Mouse (Mus musculus): ENCODE results near the gene Strn4. TPM values are rescaled to one million over a fixed set of nuclear protein-coding genes. Genes with fewer than 3 reads are reported as not detected.

The Strn4 gene
- polyA plus RNA-seq (2015; fragmentation: Nextera tagmentation; extraction: Ambion mirVana): 185 and 193 TPM in 2 replicates

DNA sequence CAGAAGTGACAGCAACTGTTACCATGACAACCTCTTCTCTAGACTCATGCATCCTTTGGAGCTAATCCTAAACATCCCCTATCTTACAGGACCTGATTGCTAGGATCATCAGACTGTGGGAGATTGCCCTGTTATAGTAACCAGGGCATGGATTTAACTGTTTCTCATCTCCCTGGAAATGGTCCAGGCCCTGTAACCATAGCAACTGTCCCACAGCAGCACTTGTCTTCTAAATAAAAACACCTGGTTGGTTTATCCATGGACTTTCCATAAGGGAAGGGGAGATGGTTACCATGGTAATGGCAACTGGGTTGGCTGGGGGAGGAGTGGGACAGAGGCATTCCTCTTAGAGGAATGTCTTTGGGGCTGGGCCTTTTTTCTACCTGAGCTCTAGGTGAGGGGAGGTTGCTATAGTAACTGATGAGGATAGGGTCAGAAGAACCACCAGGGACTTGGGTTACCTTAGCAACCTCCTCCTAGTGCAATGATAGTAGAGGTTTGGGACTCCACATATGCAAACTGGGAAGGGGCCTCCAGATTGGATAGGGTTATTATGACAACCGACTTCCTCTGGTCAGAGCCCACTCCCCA is at the start of gene Strn4:
Gene Strn4, plus strand, starts transcription at position 539 of the 591 bp plus-strand sequence.
- Histone ChIP-seq H3K36me3 (no peaks in the 10 kb centered on the region), H3K4me2 (replicated peaks) (peak within 1 kb of the TSS; percentile 83), H3K27ac (replicated peaks) (peak within 1 kb of the TSS; percentile 97), H3K4me3 (peak within 1 kb of the TSS; percentile 76), H3K27me3 (0 out of 2 replicates have a peak, but pooled peaks cover 10% of the 10 kb centered on the region), H3K9ac (replicated peaks) (peak within 1 kb of the TSS; percentile 95), H3K9me3 (no peaks in the 10 kb centered on the region), H3K4me1 (peaks cover 61% of the 10 kb centered on the region)
- ATAC-seq (replicated peaks): peak; percentile 68
- WGBS: 0% methylated on average over 1 of the region's 1 CpGs

DNA sequence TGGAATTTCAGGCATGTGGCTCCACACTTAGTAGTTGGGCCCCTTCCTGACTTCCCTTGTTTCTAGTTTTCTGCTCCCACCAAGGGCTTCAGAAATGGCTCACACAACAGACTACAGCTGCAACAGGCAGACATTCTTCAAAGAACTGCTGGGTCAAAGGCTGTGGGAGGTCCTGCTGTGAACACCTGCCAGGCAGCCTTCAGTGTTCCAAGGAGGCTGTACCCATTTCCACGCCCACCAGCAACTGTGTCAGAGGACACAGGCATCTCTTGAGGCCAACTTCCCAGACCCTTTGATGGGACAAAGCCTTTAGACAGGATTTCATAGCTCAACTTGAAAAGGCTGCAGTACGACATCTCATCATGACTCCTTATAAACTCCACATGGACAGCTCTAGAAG is 49.2 kb upstream of the Strn4 start:
- 25% methylated on average over 2 of the region's 2 CpGs for WGBS
- no peak overlapping the region for H3K27ac ChIP-seq (replicated peaks)

DNA sequence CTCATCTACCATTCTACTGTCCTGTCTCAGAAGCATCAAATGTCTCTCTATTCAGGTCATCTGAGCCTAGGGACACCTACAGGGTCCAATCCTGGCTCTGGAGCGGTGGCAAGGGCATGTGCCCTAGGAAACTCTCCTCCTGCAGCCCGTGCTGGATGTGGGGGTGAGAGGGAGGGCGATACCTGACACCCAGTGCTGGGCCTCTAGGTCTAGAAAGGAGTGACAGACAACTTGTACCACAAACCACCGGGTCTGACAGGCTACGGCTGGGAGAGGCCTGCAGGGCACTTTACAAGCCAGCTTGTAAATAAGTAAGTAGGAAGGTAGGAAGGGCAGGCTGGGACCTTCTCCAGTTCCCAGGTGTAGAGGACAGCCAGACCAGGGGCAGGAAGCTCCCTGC is 39.8 kb upstream of the Strn4 start:
- 70% methylated on average over 5 of the region's 5 CpGs for WGBS

More for the DNA sequence above, 49.2 kb upstream of the Strn4 start:
- H3K4me1 ChIP-seq: no peaks in the 10 kb centered on the region
- no peak overlapping the region for H3K4me2 ChIP-seq (replicated peaks)
- H3K27me3 ChIP-seq: no peaks in the 10 kb centered on the region
- H3K36me3 ChIP-seq: no peaks in the 10 kb centered on the region
- H3K9me3 ChIP-seq: no peaks in the 10 kb centered on the region
- no peak for ATAC-seq (replicated peaks)
- H3K4me3 ChIP-seq: no peak overlapping the region
- no peak overlapping the region for H3K9ac ChIP-seq (replicated peaks)

DNA sequence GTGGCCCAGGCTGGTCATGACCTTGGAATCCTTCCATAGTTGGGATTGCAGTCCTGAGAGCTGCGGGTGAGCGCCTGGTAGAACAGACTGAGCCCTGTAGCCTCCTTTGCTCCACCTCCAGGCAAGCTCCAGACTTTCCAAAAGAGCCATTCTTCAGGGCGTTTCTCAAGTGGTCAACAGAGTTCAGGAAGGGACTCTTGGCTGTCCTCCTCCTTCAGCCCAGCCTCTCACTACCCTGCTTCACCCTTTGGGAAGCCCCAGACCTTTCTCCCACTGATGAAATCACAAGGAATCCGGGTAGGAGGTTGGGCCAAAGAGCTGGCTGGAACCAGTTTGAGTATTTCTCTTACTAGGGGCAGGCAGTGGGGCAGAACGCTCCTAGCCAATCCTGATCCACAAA is 35.6 kb upstream of the Strn4 start:
- no peak overlapping the region for H3K9ac ChIP-seq (replicated peaks)
- no peak overlapping the region for H3K27ac ChIP-seq (replicated peaks)
- H3K9me3 ChIP-seq: no peaks in the 10 kb centered on the region
- H3K4me2 ChIP-seq (replicated peaks): no peak overlapping the region
- 64% methylated on average over 5 of the region's 5 CpGs for WGBS
- H3K27me3 ChIP-seq: no peaks in the 10 kb centered on the region
- H3K4me3 ChIP-seq: no peak overlapping the region
- no peak for ATAC-seq (replicated peaks)
- peaks cover 34% of the 10 kb centered on the region for H3K4me1 ChIP-seq
- H3K36me3 ChIP-seq: no peaks in the 10 kb centered on the region

More for the DNA sequence above, 39.8 kb upstream of the Strn4 start:
- Histone ChIP-seq H3K4me3 (no peak overlapping the region), H3K9ac (replicated peaks) (no peak overlapping the region), H3K4me1 (peaks cover 3% of the 10 kb centered on the region; the same call in 1 of the 2 replicates), H3K4me2 (replicated peaks) (no peak overlapping the region), H3K36me3 (no peaks in the 10 kb centered on the region), H3K27me3 (no peaks in the 10 kb centered on the region), H3K9me3 (no peaks in the 10 kb centered on the region), H3K27ac (replicated peaks) (no peak overlapping the region)
- ATAC-seq (replicated peaks): no peak

DNA sequence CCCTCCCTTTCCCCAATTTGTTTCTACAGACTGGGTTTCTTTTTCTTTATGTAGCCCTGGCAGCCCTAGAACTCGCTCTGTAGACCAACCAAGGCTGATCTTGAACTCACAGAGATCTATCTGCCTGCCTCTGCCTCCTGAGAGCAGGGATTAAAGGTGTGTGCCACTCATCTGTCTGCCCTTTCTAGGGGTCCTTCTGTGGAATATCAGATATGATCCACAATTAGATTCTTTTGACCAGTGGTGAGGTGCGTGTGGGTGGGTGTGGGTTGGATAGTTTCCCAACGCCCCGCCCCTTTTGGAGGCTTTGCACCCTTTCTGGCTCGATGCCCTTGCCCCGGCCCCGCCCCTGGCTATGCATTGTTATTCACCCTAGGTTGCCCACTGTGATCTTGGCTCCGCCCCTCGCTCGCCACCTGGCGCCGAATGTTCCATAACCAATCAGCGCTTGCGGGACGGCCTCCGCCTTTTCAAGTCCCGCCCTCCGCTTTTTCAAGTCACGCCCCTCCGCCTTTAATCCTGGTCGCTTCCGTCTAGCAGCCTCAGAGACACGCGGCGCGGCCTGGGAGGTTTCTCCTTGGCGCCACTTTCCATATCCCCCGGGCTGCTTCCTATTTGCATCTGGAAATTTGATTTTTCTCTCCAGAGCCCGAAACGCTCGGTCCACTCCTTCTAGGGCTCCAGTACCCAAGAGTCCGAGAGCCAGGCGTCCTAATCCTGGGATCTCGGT is 34.7 kb upstream of the Strn4 start, which contains the start of gene Slc1a5:
Gene Slc1a5, plus strand, starts transcription at position 516 of the 730 bp plus-strand sequence.
- no peaks in the 10 kb centered on the region for H3K9me3 ChIP-seq

DNA sequence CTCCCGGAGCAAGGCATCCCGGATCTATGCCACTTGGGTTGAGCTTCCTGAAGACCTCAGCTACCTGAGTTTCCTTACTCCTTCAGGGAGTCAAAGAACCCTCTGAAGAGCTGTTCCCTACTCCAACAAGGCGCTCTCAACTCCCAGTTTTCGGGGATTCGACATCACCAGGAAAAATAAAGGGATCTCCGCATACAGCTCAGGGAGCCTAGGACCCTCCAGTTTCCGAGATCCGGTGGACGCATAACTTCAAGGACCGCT is 34.2 kb upstream of the Strn4 start:
- H3K4me2 ChIP-seq (replicated peaks): peak overlapping the region; percentile 98
- H3K9me3 ChIP-seq: no peaks in the 10 kb centered on the region
- ATAC-seq (replicated peaks): no peak; the same call in 1 of the 2 replicates
- no peaks in the 10 kb centered on the region for H3K36me3 ChIP-seq
- 0% methylated on average over 10 of the region's 10 CpGs for WGBS
- no peak overlapping the region for H3K27ac ChIP-seq (replicated peaks)
- peak overlapping the region; percentile 52 for H3K4me3 ChIP-seq
- peaks cover 34% of the 10 kb centered on the region for H3K4me1 ChIP-seq
- peak overlapping the region; percentile 48 for H3K9ac ChIP-seq (replicated peaks)
- no peaks in the 10 kb centered on the region for H3K27me3 ChIP-seq

More for the DNA sequence above, 34.7 kb upstream of the Strn4 start, which contains the start of gene Slc1a5:
- ATAC-seq (replicated peaks): peak; percentile 82
- Histone ChIP-seq H3K9ac (replicated peaks) (peak within 1 kb of the TSS; percentile 48), H3K4me2 (replicated peaks) (peak within 1 kb of the TSS; percentile 98), H3K4me3 (peak within 1 kb of the TSS; percentile 52), H3K36me3 (no peaks in the 10 kb centered on the region), H3K27me3 (no peaks in the 10 kb centered on the region), H3K27ac (replicated peaks) (no peak within 1 kb of the TSS), H3K4me1 (peaks cover 34% of the 10 kb centered on the region)
- WGBS: 2% methylated on average over 34 of the region's 34 CpGs

DNA sequence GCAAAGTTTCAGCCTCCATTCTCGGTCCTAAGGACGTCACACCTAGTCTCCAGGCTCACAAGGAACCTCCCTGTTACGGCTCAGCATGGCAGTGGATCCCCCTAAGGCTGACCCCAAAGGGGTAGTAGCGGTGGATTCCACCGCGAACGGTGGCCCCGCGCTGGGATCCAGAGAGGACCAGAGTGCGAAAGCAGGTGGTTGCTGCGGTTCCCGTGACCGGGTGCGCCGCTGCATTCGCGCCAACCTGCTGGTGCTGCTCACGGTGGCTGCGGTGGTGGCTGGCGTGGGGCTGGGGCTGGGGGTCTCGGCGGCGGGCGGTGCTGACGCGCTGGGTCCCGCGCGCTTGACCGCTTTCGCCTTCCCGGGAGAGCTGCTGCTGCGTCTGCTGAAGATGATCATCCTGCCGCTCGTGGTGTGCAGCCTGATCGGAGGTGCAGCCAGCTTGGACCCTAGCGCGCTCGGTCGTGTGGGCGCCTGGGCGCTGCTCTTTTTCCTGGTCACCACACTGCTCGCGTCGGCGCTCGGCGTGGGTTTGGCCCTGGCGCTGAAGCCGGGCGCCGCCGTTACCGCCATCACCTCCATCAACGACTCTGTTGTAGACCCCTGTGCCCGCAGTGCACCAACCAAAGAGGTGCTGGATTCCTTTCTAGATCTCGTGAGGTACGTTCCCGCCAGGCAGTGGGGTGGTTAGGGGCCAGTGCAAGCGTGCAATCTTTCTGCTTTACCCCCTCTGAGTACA is 33.7 kb upstream of the Strn4 start:
- H3K36me3 ChIP-seq: no peaks in the 10 kb centered on the region
- under 1% methylated on average over 60 of the region's 60 CpGs for WGBS
- no peaks in the 10 kb centered on the region for H3K27me3 ChIP-seq
- ATAC-seq (replicated peaks): peak; percentile 41
- H3K4me2 ChIP-seq (replicated peaks): peak overlapping the region; percentile 98
- no peaks in the 10 kb centered on the region for H3K9me3 ChIP-seq
- H3K4me1 ChIP-seq: peaks cover 34% of the 10 kb centered on the region
- H3K4me3 ChIP-seq: peak overlapping the region; percentile 52
- H3K9ac ChIP-seq (replicated peaks): peak overlapping the region; percentile 48
- no peak overlapping the region for H3K27ac ChIP-seq (replicated peaks)

DNA sequence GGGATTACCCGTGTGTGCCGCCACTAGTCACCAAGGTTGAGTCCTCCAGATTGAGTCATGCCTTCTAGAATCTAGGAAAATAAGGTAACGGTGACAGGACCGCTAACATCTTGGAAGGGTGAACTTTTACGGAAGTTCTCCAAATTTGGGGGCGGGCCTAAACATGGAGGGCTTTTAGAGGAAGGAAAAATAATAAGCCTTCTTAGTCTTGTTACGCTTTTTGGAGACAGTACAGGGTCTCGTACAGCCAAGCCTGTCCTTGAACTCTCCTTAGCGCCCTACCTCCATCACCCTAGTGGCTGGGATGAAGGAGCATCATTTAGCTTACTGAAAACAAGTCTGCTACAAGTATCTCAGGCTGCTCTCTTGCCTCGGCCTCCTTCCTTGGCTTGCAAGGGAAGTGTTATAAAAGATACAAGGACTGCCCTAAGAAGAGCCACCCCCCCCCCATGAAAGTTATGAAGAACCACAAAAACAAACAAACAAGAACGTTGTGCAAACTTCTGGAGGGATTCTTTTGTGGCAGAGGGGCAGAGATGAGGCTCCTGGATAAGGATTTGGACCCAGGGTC is 33.0 kb upstream of the Strn4 start:
- H3K27me3 ChIP-seq: no peaks in the 10 kb centered on the region
- H3K4me3 ChIP-seq: peak overlapping the region; percentile 52
- H3K36me3 ChIP-seq: no peaks in the 10 kb centered on the region
- H3K9me3 ChIP-seq: no peaks in the 10 kb centered on the region
- H3K4me1 ChIP-seq: peaks cover 34% of the 10 kb centered on the region
- WGBS: 6% methylated on average over 11 of the region's 11 CpGs
- peak overlapping the region; percentile 98 for H3K4me2 ChIP-seq (replicated peaks)
- H3K27ac ChIP-seq (replicated peaks): no peak overlapping the region
- no peak for ATAC-seq (replicated peaks)
- peak overlapping the region; percentile 48 for H3K9ac ChIP-seq (replicated peaks)

DNA sequence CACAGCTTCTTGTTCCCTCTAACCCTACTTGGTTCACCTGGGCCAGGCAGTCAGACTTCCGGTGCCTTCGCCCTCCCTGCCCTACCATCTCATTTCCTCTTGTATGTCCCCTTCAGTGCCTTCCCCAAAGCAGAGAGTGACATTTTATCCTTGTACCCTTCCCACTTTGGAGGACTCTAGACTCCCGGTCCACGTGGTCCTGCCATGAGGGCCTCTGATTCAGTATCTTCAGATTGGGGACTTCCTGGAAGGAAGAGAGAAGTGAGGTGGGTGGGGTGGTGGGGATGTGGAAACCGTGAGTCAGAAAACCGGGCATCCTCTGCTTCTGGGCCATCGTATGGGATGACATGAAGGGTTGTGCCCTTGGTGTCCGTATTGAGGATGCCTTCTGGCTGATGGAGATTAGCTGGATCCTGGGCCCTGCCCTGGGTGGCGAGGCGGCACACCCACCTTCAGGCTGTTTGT is 32.4 kb upstream of the Strn4 start:
- ATAC-seq (replicated peaks): no peak
- H3K27ac ChIP-seq (replicated peaks): no peak overlapping the region
- no peaks in the 10 kb centered on the region for H3K9me3 ChIP-seq
- no peaks in the 10 kb centered on the region for H3K27me3 ChIP-seq
- H3K4me3 ChIP-seq: peak overlapping the region; percentile 52
- H3K4me2 ChIP-seq (replicated peaks): peak overlapping the region; percentile 98
- no peaks in the 10 kb centered on the region for H3K36me3 ChIP-seq
- no peak overlapping the region for H3K9ac ChIP-seq (replicated peaks)
- WGBS: 13% methylated on average over 10 of the region's 10 CpGs
- peaks cover 34% of the 10 kb centered on the region for H3K4me1 ChIP-seq

DNA sequence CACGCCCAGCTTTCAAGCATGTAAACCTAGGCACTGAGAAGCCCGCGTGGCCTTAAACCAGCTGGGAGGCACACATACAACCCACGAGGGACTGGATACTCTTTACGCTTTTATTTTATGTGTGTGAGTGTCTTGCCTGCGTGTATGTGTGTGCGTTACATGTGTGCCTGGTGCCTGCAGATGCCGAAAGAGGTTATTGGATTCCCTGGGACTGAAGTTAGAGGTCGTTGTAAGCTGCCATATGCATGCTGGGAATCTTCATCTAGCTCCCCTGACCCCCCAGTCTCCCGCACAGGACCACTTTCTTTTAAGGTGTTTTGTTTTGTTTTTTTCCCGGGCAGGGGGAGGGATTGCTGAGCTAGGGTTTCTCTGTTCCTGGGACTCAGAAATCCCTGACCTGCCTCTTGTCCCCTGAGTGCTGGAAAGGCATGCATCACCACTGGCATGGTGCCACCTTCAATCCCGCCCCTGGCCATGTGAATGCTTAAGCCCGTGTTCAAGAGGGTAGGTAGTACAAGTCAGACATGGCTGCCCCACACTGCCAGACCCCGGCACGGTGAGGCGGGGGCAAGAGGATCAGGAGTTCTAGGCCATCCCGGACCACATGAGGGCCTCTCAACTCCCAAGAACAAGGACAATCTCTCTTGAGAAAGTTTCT is 31.8 kb upstream of the Strn4 start:
- Histone ChIP-seq H3K4me3 (peak overlapping the region; percentile 52), H3K4me2 (replicated peaks) (peak overlapping the region; percentile 98), H3K36me3 (no peaks in the 10 kb centered on the region), H3K27ac (replicated peaks) (no peak overlapping the region), H3K9ac (replicated peaks) (no peak overlapping the region), H3K4me1 (peaks cover 34% of the 10 kb centered on the region), H3K27me3 (no peaks in the 10 kb centered on the region), H3K9me3 (no peaks in the 10 kb centered on the region)
- ATAC-seq (replicated peaks): no peak
- 35% methylated on average over 17 of the region's 17 CpGs for WGBS

DNA sequence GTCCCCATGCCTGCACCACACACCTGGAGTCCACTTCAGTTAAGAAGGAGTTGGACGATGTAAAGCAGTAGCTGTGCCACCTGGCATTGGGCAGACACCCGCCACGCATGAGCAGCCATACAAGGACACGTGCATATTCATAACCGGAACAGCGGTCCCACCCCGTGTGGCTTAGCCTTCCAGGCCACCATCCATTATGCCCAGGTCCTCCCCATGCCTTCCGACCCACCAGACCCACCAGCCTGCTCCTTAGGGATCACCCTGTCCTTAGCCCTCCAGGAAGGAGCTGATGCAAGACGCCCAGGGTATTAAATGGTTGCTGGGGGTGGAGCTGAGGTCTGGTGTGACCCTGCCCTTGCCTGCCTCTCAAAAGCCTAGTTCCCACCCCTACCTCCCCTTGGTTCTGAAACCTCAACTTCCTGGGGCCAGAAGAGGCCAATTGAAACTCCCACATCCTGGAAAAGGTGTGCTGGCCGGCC is 31.2 kb upstream of the Strn4 start:
- ATAC-seq (replicated peaks): no peak
- H3K36me3 ChIP-seq: no peaks in the 10 kb centered on the region

More for the DNA sequence above, 31.2 kb upstream of the Strn4 start:
- Histone ChIP-seq H3K9ac (replicated peaks) (no peak overlapping the region), H3K4me3 (no peak overlapping the region), H3K27me3 (no peaks in the 10 kb centered on the region), H3K27ac (replicated peaks) (no peak overlapping the region), H3K4me2 (replicated peaks) (no peak overlapping the region), H3K4me1 (peaks cover 34% of the 10 kb centered on the region), H3K9me3 (no peaks in the 10 kb centered on the region)
- WGBS: 63% methylated on average over 10 of the region's 10 CpGs
